ENCODE assay signal across 19 mouse cellular contexts in the genomic region with DNA sequence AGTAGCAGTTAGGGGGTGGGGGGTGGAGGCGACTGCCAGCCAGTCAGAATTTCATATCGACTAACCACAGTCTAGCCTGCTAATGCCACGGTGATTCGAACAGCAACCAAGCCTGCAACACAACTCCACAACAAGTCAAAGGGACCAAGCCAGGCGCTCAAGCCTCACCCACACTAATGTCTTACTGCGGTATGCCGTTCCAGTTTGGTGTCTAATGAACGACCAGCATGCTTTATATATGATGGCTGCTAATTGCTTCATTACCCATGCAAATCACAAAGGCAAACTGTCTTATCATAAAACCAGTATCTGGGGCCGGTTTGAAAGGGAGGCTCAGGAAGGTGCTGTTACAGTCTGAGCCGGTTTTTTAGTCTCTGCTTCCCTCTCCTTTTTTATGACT.
DNase-seq lines count a peak whose midpoint lies in the region; ATAC-seq lines count a peak whose summit lies in the region.
"Had no signal": no experiment of that assay in that cellular context is flagged by ENCODE, and none has a peak within 500 bp of the region (broad histone marks: within the 10 kb centered on the region; RNA-seq: fewer than 3 reads in every experiment).

No protein-coding gene starts in this region.

- peaks cover 6% of the 10 kb centered on the region; the same call in 1 of the 2 replicates for H3K4me1 ChIP-seq in hindbrain, embryonic 15.5 days (replicated peaks)
- no peaks in the 10 kb centered on the region for H3K4me1 ChIP-seq in hindbrain, embryonic 11.5 days (replicated peaks; ENCODE audit: control insufficient read depth, insufficient read depth, low read length)
- no peaks in the 10 kb centered on the region for H3K4me1 ChIP-seq in midbrain, embryonic 11.5 days (ENCODE audit: control insufficient read depth, insufficient read depth, low read length)
- H3K4me1 ChIP-seq in midbrain, embryonic 10.5 days = no peaks in the 10 kb centered on the region; the same call in 1 of the 2 replicates
- H3K4me1 ChIP-seq: embryonic facial prominence, embryonic 12.5 days; liver, embryonic 12.5 days had no signal

- DNase-seq in hindbrain, embryonic 11.5 days (ENCODE audit: low spot score) = no peak
- DNase-seq in midbrain, embryonic 11.5 days (ENCODE audit: low spot score, missing footprints) = no peak
- DNase-seq in midbrain, embryonic 10.5 days (ENCODE audit: low spot score) = no peak
- peak; percentile 12 for DNase-seq in fibroblast of lung, adult 2 months (ENCODE audit: low read depth)
- DNase-seq in large intestine, adult 2 months (ENCODE audit: low read depth, low spot score) = peak; percentile 10
- DNase-seq in spleen, postnatal 4 days (ENCODE audit: low spot score in 2 of 2) = no peak
- DNase-seq: adrenal gland, postnatal 25 days; cerebellum, adult 2 months; gastrocnemius, postnatal 14 days; heart, postnatal 10 days; layer of hippocampus, postnatal 36 days; lung, embryonic 14.5 days; thymus, postnatal 36 days had no signal

- no peak overlapping the region for H3K4me2 ChIP-seq in hindbrain, embryonic 15.5 days
- H3K4me2 ChIP-seq in hindbrain, embryonic 11.5 days (replicated peaks; ENCODE audit: low read depth, low read length) = no peak overlapping the region
- H3K4me2 ChIP-seq in midbrain, embryonic 11.5 days = no peak overlapping the region
- H3K4me2 ChIP-seq: embryonic facial prominence, embryonic 12.5 days; hindbrain, embryonic 14.5 days; liver, embryonic 12.5 days; lung, embryonic 14.5 days had no signal

- H3K27me3 ChIP-seq in hindbrain, embryonic 15.5 days = no peaks in the 10 kb centered on the region
- H3K27me3 ChIP-seq in hindbrain, embryonic 11.5 days (ENCODE audit: control insufficient read depth, insufficient read depth, low read length) = no peaks in the 10 kb centered on the region
- H3K27me3 ChIP-seq in midbrain, embryonic 11.5 days (ENCODE audit: control insufficient read depth, insufficient read depth, low read length) = no peaks in the 10 kb centered on the region
- no peaks in the 10 kb centered on the region for H3K27me3 ChIP-seq in midbrain, embryonic 10.5 days (ENCODE audit: low read depth, poor library complexity, severe bottlenecking)
- H3K27me3 ChIP-seq: embryonic facial prominence, embryonic 12.5 days; liver, embryonic 12.5 days had no signal

- no peak overlapping the region for H3K9ac ChIP-seq in hindbrain, embryonic 15.5 days
- H3K9ac ChIP-seq in hindbrain, embryonic 11.5 days (ENCODE audit: low read depth, low read length) = no peak overlapping the region
- no peak overlapping the region for H3K9ac ChIP-seq in midbrain, embryonic 11.5 days (ENCODE audit: low read length)
- H3K9ac ChIP-seq: embryonic facial prominence, embryonic 12.5 days; hindbrain, embryonic 14.5 days; liver, embryonic 12.5 days; lung, embryonic 14.5 days had no signal

- no peaks in the 10 kb centered on the region for H3K9me3 ChIP-seq in hindbrain, embryonic 15.5 days
- H3K9me3 ChIP-seq in hindbrain, embryonic 11.5 days (ENCODE audit: control insufficient read depth, low read length) = no peaks in the 10 kb centered on the region
- no peaks in the 10 kb centered on the region for H3K9me3 ChIP-seq in midbrain, embryonic 11.5 days (ENCODE audit: control insufficient read depth, low read length)
- no peaks in the 10 kb centered on the region for H3K9me3 ChIP-seq in midbrain, embryonic 10.5 days (replicated peaks)
- H3K9me3 ChIP-seq: embryonic facial prominence, embryonic 12.5 days; liver, embryonic 12.5 days had no signal

- no peak overlapping the region for H3K4me3 ChIP-seq in hindbrain, embryonic 15.5 days
- no peak overlapping the region for H3K4me3 ChIP-seq in hindbrain, embryonic 11.5 days (ENCODE audit: low read depth, low read length)
- no peak overlapping the region for H3K4me3 ChIP-seq in midbrain, embryonic 11.5 days (ENCODE audit: low read depth, low read length)
- H3K4me3 ChIP-seq in midbrain, embryonic 10.5 days = no peak overlapping the region
- H3K4me3 ChIP-seq: embryonic facial prominence, embryonic 12.5 days; liver, embryonic 12.5 days had no signal

- WGBS in hindbrain, embryonic 15.5 days = 63% methylated on average over 10 of the region's 10 CpGs
- 88% methylated on average over 10 of the region's 10 CpGs for WGBS in hindbrain, embryonic 11.5 days
- WGBS in midbrain, embryonic 11.5 days = 84% methylated on average over 10 of the region's 10 CpGs
- WGBS in midbrain, embryonic 10.5 days = 83% methylated on average over 10 of the region's 10 CpGs
- 21% methylated on average over 10 of the region's 10 CpGs for WGBS in large intestine, adult 2 months

- no peaks in the 10 kb centered on the region for H3K36me3 ChIP-seq in hindbrain, embryonic 15.5 days
- no peaks in the 10 kb centered on the region for H3K36me3 ChIP-seq in hindbrain, embryonic 11.5 days (ENCODE audit: control insufficient read depth, insufficient read depth, low read length)
- no peaks in the 10 kb centered on the region for H3K36me3 ChIP-seq in midbrain, embryonic 11.5 days (ENCODE audit: control insufficient read depth, insufficient read depth, low read length)
- no peaks in the 10 kb centered on the region for H3K36me3 ChIP-seq in midbrain, embryonic 10.5 days
- H3K36me3 ChIP-seq: embryonic facial prominence, embryonic 12.5 days; liver, embryonic 12.5 days had no signal

- peak overlapping the region; percentile 14; the same call in 1 of the 2 replicates for H3K27ac ChIP-seq in hindbrain, embryonic 15.5 days (replicated peaks)
- H3K27ac ChIP-seq in hindbrain, embryonic 11.5 days (ENCODE audit: low read depth, low read length) = no peak overlapping the region
- no peak overlapping the region for H3K27ac ChIP-seq in midbrain, embryonic 11.5 days (ENCODE audit: low read depth, low read length)
- H3K27ac ChIP-seq in midbrain, embryonic 10.5 days (replicated peaks) = no peak overlapping the region
- H3K27ac ChIP-seq: embryonic facial prominence, embryonic 12.5 days; hindbrain, embryonic 14.5 days; liver, embryonic 12.5 days; macrophage had no signal

- no peak for ATAC-seq in hindbrain, embryonic 15.5 days (ENCODE audit: low FRiP score, low read depth)
- no peak for ATAC-seq in hindbrain, embryonic 11.5 days (ENCODE audit: low FRiP score)
- peak; percentile 26; the same call in 1 of the 2 replicates for ATAC-seq in midbrain, embryonic 11.5 days (ENCODE audit: low FRiP score)
- no peak for ATAC-seq in erythroid progenitor cell, adult 5-6 weeks (replicated peaks; ENCODE audit: low FRiP score, poor library complexity, severe bottlenecking)
- ATAC-seq: liver, embryonic 12.5 days had no signal

Comparison
In these comparisons a context has a peak if more than half of its experiments do, and no peak if none do; other contexts are left out.
1. DNase-seq: peak in fibroblast of lung, adult 2 months (single experiment) and large intestine, adult 2 months (single experiment); none in hindbrain, embryonic 11.5 days (single experiment), midbrain, embryonic 11.5 days (single experiment), midbrain, embryonic 10.5 days (single experiment) and spleen, postnatal 4 days (0 of 2).